Mouse (Mus musculus): ENCODE data around the gene Mat1a.

Gene Mat1a

DNA sequence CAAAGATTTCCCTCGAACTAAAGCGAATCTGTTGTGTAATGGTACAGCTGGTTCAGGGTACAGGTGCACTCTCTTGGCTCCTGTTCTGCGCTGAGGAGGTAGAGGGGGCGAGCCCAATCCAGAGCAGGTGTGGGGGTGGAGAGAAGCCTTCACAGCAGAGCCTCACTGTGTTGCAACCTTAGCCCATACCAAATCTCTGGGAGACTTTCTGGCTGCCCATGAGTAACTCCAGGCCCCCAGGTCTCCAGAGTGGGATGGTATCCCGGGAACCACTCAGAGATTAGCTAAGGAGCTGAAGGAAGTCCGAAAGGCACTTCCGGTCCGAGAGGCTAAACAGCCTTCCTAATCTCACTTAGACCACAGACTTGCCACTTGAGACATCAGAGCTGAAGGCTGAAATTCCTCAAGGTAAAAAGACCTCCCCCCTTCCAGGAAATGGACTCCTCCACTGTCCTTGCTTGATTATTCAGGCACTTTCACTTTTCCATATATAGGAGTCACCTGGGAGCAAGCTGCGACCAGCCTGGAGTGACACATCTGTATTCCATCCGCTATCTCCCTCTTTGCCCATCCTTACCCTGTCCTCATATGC, at the start of gene Mat1a:
Gene Mat1a, plus strand, starts transcription at position 183 of the 592 bp plus-strand sequence.
- DNase-seq (ENCODE audit: low spot score in 2 of 2) = no peak

DNA sequence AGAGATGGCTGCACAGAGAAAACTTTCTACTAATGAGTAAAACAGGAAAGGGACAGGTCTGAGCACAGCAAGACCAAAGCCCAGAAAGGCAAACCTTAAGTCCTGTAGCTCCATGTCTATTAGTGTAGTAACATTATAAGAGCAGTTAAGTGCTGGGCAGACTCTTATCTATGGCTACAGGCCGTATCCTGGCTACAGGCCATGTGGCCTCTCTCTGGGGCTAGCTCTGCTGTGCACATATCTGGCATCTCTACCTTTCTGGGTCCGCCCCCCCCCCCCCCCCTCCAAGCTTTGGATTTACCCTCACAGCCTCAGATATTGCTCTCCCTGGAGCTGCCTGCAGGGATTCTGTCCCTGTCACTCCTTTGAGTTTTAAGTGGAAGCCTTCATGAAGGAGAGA, 39.7 kb upstream of the Mat1a start:
- DNase-seq (ENCODE audit: low spot score in 2 of 2) = no peak

DNA sequence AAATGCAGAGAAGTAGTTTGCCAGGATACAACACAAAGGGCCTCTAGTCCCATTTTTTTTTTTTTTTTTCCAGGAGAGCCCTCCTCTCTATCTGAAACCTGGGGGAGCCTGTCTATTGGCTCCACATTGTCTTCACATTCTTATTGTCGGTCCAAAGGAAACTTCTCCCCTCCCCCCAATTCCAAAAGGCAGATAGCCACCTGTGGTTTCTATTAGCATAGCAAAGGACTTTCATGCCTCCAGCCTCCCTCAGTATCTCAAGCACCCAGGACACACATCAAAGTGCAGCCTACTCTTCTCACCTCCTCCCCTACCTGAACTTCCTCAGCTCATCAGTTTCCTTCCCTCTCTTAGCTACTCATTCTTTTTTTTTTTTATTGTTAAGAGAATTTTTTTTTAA, 38.4 kb upstream of the Mat1a start:
- DNase-seq (ENCODE audit: low spot score in 2 of 2) = no peak

DNA sequence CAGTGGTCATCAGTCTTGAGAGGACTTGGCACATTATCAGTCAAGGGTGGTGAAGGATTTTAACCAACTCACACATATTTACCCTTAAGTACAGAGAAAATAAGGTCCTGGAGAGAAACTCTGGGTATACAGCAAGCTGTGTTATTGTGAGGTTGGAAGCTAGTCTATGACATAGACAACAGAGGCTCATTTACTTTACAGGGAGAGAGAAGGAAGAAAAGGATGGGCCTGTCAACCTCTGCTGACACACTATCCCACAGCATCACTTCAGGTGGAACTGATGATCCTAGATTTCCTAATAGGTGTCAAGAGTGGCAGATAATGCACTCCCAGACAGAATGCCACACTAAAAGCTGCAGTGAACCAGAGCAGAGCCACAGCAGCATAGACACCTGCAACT, 35.7 kb upstream of the Mat1a start, which contains the start of gene Dydc2:
Gene Dydc2, minus strand, starts transcription at position 101 of the 400 bp plus-strand sequence.
- DNase-seq (ENCODE audit: low spot score in 2 of 2) = no peak

DNA sequence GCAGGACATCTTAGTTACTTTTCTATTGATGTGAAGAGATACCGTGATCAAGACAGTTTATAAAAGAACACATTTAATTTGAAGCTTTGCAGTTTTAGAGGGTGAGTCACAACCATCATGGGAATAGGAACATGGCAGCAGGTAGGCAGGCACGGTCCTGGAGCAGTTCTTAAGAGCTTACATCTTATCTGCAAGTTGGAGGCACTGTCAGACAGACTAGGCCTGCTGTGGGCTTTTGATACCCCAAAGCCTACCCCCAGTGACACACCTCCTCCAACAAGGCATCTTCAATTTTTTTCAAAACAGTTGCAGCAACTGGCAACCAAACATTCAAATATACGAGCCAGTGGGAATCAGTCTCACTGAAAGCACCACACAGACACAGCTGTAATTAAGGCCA, 34.5 kb upstream of the Mat1a start:
- DNase-seq (ENCODE audit: low spot score in 2 of 2) = no peak

DNA sequence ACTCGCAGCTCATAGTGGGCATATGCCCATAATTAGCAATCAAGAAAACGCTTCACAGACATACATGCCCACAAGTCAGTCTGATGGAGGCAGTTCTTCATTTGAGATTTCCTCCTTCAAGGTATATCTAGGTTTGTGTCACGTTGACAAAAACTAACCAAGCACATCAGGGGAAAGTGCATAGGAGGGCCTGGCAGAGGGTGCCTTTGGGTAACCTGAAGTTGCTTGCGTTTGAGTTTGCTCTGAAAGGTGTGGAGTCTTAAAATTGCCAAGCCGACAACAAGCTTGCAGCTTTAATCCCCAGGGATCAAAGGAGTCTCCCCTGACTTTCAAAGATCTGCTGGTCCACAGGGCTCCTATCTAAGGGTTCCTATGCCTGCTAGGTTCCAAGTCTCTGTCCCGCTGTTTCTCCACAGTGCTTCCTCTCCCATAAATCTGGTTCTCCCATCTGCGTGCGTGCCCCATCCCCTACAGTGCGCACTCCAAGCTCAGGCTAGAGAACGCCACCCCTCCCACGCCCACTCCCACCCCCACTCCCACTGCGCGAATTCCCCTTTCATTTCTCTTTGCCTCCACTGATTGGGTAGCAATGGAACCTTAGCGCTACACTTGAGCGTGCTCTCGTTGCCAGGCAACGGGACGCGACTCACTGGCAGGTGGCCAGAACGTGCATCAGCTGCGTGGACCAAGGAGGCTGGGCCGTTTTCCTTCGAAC, 32.4 kb upstream of the Mat1a start, which contains the start of gene Dydc1:
Gene Dydc1, plus strand, starts transcription at position 683 of the 715 bp plus-strand sequence.
- DNase-seq (ENCODE audit: low spot score in 2 of 2) = peak; percentile 8

DNA sequence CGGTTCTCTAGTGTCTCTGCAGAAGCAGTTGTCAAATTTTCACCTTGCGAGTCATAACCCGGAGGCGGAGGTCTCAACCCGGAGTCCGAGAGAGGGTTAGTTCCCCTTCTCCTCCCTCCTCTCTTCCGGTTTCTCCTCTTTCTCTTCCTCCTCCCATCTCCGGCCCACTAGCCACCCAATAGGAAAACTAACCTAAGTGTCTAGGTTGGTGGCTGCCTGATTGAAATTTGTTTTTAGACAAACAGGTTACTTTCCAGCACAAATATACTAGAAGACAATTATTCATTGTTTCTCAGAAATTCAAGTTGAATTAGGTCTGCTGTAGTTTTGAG, 31.9 kb upstream of the Mat1a start:
- no peak for DNase-seq (ENCODE audit: low spot score in 2 of 2)

DNA sequence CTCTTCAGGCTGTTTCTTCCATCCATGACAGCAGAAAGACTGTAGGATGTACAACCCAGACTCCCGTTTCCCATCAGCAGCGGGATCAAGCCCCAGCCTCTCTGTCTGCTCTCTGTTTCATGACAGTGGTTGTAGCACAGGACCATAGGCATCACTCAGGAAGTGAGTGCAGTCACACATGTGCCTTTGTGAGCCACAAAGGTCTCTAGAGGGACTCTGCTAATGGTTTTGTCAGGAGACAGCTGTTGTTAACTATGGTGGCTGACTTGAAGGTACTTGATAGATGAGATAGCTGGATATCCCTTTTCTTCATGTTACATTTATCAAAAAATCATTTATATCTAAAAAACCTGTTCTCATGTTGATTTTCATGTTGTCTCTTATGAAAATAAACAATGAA, 22.4 kb upstream of the Mat1a start:
- DNase-seq (ENCODE audit: low spot score in 2 of 2) = no peak

DNA sequence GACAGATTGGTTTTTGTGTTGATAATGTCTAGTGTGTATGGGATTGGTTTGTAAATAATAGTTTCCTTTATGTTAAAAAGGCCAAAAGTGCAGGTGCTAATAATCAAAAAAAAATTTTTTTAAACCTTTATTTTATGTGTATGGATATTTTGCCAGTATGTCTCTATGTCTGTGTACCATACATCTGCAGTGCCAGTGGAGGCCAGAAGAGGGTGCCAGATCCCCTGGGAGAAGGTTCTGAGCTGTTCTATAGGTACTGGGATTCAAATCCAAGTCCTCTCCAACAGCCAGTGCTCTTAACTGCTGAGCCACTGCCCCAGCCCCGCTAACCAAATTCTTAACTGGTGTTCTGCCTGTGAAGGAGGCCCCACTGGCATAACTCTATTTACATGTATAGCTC, 17.3 kb upstream of the Mat1a start:
- no peak for DNase-seq (ENCODE audit: low spot score in 2 of 2)

DNA sequence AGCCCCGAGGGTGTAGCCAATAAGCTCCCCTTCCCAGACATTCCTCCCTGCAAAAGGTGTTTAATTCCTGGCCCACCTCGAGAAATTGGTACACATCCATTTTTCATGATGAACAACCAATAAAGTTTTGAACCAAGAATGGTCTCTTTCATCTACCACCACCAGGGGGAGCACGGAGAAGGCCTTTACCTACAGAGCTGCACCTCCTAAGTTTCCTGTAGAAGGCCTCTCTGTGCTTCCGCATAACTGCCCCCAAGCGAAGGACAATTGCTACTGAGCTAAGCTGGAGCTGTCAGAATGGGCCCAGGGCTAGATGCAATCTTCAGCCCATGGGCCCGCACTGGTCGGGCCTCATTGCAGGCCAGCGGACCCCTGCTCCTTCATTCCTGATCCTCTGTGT, 14.1 kb upstream of the Mat1a start:
- DNase-seq (ENCODE audit: low spot score in 2 of 2) = peak in 1 of 2 experiments; percentile 1

DNA sequence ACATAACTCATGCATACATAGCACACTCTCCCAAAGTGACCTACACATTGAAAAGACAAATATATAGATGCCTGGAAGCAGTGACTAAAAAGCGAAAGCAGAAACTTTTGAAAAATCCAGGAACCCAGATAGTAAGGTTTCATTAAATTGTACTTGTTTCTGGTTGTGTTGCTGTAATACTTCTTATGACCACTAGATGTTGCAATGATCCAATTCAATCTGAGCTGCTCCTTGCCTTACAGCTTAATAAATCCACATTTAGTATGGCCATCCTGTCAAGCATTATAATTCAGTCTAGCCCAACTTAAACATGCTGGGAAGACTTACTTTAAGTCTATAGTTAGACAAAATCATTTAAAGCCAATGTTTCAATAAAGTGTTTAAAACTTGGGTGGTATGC, 10.7 kb upstream of the Mat1a start:
- no peak for DNase-seq (ENCODE audit: low spot score in 2 of 2)

DNA sequence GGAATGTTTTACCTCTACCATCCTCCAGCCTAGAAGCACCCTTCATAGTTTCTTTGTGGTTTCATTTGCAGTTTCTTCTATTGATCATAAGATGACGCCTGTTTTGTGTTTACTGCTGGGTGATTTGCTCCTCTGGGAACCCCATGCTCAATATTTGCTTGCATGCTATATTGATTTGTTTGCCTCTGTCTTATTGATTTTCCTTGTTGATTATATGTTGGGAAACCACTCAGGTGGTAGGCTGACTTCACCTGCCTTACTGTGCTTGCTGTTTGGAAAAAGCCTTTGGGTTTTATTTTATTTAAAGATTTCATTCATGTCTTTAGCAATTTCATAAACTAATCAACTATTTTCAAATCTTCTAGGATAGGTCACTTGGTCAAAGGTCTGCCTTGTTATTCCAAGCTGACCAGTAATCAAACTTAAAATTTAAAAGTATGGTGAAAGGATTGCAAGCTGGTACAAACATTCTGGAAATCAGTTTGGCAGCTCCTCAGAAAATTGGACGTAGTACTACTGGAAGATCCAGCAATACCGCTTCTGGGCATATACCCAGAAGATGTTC, 8.5 kb upstream of the Mat1a start:
- DNase-seq (ENCODE audit: low spot score in 2 of 2) = no peak

DNA sequence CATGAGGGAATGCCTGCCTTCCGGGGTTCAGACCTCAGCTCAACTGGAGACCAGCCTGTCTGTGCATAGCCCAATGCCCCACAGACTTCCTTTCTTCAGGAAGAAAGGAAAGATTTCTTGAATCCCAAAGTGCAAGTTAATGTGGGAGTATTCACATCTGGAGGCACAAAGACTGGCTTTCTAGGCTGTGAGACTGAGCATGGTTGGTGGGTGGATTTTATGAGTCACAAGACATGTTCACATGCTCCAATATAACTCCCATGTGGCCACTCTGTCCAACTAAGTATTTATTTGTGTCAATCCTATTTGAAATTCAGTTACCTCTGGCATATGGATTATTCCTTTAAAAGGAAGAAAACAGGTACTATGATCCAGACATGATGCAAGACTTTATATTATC, 6.1 kb upstream of the Mat1a start:
- DNase-seq (ENCODE audit: low spot score in 2 of 2) = no peak

DNA sequence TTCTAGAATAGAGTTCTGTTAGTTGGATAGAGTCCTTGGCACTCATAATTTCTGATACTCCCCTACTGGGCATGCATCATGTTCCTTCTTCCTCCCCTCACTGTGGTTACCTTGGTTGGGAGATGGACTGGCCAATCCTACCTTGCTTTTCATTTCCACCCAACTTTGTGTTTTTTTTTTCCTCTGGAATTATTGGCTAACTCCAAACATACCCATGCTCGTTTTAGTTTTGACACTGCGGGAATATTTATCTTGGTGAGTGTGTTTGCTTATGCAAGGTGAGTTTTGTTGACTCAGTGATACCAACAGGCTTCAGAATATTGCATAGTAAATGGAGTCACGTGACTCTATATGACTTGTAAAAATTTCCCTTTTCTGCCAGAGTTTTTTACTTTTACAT, 4.1 kb upstream of the Mat1a start:
- DNase-seq (ENCODE audit: low spot score in 2 of 2) = no peak

DNA sequence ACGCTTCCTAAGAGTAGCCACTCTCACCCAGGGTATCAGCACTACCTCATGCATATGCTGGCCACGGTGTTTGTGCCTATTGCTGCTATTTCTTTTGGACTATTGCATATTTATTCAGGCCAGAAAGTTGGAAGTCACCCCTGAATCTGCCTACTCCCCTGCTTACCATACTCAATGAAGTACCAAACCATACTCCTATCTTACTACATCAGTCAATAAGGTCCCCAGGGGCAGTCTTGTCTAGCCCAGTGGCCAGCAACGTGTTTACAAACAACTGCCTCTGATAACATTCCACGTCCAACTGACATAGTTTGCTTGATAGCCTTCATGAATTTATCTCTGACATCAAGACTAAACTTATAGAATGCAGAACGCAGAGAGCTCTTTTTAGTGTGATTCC, 3.6 kb upstream of the Mat1a start:
- no peak for DNase-seq (ENCODE audit: low spot score in 2 of 2)

DNA sequence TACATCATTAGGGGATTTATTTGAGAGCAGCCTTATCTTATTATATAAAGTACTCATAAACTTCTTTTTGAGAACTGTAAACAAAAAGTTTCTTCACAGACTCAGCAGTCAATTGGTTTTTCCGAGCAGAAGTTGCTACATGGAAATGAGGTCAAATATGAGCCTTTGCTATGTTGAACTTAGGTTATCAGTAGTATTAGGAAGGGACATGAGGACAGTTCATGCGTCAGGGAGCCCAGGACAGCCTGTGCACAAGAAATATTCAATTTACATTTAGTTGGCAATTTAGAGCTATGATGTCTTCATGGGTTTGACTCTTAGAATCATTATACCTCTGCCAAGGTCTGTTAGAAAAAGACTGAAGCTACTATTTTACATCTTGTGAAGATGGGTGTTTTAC, 2.6 kb upstream of the Mat1a start:
- DNase-seq (ENCODE audit: low spot score in 2 of 2) = no peak

DNA sequence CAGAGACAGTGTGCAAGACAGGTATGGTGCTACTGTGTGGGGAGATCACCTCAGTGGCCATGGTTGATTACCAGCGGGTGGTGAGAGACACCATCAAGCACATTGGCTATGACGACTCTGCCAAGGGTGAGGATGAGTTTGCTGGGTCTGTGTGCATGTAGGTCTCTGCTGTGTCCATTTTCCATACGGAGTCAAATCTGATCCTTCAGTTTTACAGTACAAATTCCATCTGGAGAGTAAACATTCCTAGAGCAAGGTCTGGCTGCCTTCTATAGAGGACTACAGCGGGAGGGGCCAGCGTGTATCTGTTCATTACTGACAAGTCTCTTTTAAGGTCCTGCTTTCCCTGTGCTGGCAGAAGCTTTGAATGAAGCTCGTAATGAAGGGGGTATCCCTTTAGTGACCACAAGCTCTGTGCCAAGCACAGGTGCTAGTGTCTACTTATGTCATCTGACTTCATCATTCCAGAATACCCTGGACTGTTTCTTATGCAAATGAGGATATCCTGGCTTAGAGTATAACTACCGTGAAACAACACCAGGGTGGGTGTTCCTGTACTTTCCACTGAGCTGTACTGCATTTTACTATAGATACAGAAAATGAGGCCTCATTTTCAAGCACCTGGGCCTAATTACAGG, 6.3 kb downstream of the Mat1a start:
- no peak for DNase-seq (ENCODE audit: low spot score in 2 of 2)

DNA sequence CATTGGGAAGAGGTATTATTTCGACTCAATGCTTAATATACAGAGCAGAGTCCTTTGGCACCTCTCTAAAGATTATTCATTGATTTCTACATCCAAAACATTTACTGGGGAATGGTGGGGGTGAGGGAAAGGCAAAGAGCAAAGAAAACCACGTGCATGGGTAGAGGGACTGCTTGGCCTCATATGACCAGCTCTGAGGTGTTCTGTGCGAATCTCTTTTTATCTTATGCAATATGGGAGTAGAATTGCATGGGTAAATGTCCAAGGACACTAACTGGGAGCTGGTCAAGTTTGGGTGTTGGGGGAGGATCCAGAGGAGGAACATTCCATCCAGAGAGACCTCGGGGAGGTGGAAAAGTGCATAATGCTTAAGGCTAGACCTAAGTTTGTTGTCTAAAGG, 8.1 kb downstream of the Mat1a start:
- no peak for DNase-seq (ENCODE audit: low spot score in 2 of 2)

DNA sequence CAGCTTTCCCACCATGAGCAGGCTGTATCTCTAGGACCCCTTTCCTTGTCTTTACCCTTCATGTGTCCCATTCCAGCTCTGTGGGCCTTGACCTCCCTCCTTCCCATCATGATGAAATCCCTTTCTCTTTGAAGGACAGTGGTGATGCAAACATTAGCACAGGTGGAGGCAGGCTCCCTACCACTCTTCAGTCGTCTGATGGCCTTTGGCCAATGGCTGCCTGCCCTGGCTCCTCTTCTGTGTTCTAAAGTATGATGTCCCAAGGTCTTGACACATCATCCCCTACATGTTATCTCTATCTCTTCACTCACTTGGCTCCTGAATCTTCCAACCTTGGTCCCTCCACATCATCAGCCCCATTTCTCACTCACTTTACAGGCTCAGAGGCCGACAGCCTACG, 11.4 kb downstream of the Mat1a start:
- DNase-seq (ENCODE audit: low spot score in 2 of 2) = no peak

DNA sequence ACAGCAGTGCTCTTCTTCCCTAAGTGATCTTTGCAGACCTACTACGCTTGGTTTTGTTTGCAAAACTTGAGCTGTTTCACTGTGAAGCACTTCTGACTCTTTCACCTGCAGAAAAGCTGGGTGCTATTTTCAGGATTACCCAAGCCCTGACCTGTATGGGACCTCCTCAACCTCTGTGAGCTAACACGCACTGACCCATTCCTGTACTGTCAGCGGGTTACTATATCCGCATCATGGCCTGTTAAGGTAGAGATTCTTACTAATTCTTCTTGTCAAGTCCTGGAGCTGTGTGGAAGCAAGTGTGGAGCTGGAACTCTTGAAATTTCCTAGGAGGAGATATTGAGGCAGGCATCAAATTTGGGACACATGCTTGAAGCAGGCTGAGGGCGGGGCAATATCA, 19.8 kb downstream of the Mat1a start:
- DNase-seq (ENCODE audit: low spot score in 2 of 2) = no peak

DNA sequence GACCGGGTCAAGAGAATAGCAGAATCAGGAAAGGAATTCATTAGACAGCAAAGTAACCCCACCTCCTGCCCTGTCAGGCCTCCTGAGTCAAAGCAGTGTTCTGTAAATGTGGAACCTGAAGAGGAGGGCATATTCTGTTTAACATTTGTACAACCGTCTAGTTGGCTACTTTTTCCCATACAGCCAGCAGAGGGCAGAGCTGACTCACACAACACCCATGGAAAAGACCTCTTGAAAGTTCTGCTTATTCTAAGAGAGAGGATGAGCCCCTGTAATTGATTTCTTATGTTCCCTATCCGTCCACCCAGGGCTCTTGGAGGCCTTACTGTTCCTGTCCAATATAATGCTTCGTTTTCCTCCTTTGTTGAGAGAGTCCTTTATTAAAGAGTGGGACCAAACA, 23.2 kb downstream of the Mat1a start:
- no peak for DNase-seq (ENCODE audit: low spot score in 2 of 2)

DNA sequence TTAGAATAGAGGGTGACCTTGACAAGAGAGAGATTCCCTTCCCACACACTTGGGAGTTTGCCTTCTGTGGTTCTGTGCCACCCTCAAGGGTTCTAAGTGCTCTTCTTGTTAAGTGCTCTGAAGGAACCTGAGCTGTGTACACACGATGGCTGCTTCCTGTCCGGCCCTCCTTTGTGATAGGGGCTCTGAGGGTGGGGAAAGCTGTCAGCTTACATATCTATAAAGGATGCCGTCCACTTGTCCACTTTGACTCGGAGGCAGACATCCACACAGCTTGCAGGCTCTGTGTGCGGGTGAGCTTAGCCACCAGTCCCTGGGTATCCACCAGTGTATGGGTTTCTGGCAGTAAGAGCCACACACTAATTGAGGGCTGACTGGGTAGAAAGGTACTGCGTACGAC, 26.7 kb downstream of the Mat1a start, which contains the start of gene Sftpa1:
Gene Sftpa1, plus strand, starts transcription at position 243 of the 400 bp plus-strand sequence.
- DNase-seq (ENCODE audit: low spot score in 2 of 2) = no peak

DNA sequence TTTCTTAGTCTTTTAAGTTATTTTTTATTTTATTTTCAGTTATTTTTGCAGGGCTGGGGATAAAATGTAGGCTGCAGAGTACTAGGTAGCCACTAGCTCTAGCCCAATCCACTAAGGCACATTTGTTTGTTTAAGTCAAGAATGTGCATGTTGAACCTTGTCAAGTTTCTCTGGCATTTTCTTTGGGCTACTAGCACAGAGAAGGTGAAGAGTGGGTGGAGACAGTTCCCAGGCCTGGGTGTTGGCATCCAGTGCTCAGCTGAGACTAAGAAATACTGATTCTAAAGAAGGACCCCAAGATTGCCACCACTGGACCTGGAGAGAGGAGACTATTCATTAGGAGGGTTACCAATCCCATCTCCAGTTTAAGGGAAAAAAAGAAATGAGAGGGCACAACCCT, 32.2 kb downstream of the Mat1a start:
- no peak for DNase-seq (ENCODE audit: low spot score in 2 of 2)
